Mouse (Mus musculus) heart, embryonic 12.5 days (tissue): ENCODE data around the gene Smim12. TPM values are rescaled to one million over a fixed set of nuclear protein-coding genes. Genes with fewer than 3 reads are reported as not detected.
A peak's percentile ranks its signal among the peaks of the same experiment; 100 is the strongest.

Experiments used
- ATAC-seq: fragments of 200-750 bp; cut with Nextera tagmentation; 2 replicates; pipeline ENCODE4 v1.8.0; 2017; ENCODE audit warnings: moderate TSS enrichment, moderate library complexity; ENCODE audit not compliant: insufficient number of reproducible peaks, low FRiP score
- H3K27ac ChIP-seq: fragments of 300-500 bp; sonication (generic); 2 replicates; pipeline ENCODE4 v1.5.1; 2016; ENCODE audit warnings: mild to moderate bottlenecking, moderate library complexity; ENCODE audit not compliant: poor library complexity, severe bottlenecking
- H3K27me3 ChIP-seq: fragments of 300-500 bp; sonication (generic); replicated peaks from 2 replicates; pipeline ENCODE4 v1.6.1; 2016; ENCODE audit warnings: mild to moderate bottlenecking, moderate library complexity
- H3K36me3 ChIP-seq: fragments of 300-500 bp; sonication (generic); 2 replicates; pipeline ENCODE4 v1.6.1; 2016; ENCODE audit warnings: mild to moderate bottlenecking, moderate library complexity
- H3K4me1 ChIP-seq: fragments of 300-500 bp; sonication (generic); replicated peaks from 2 replicates; pipeline ENCODE4 v1.6.1; 2016; ENCODE audit warnings: mild to moderate bottlenecking
- H3K4me2 ChIP-seq: fragments of 300-500 bp; sonication (generic); 2 replicates; pipeline ENCODE4 v1.6.1; 2016; ENCODE audit warnings: mild to moderate bottlenecking, moderate library complexity
- H3K4me3 ChIP-seq: fragments of 300-500 bp; sonication (generic); 2 replicates; pipeline ENCODE4 v1.5.1; 2016; ENCODE audit warnings: mild to moderate bottlenecking
- H3K9ac ChIP-seq: fragments of 300-500 bp; sonication (generic); 2 replicates; pipeline ENCODE4 v1.6.1; 2016; ENCODE audit warnings: mild to moderate bottlenecking, moderate library complexity
- H3K9me3 ChIP-seq: fragments of 300-500 bp; sonication (generic); replicated peaks from 2 replicates; pipeline ENCODE4 v1.6.1; 2016; ENCODE audit warnings: mild to moderate bottlenecking, moderate library complexity
- WGBS: fragments of 180-500 bp; shearing (Covaris S2); methylation state at CpG from one replicate; pipeline ENCODE4 v1.1.7; 2016; 5-methylcytosine and 5-hydroxymethylcytosine counted together
- polyA plus RNA-seq: library from polyadenylated mRNA; unstranded; fragments of >200 nt; fragmentation: Nextera tagmentation; extraction: Ambion mirVana; gene quantifications from 2 replicates; pipeline ENCODE4 v1.2.1, GENCODE M21; 2016

Smim12 gene
- polyA plus RNA-seq, 1 experiment from 2014 or later: 58.7 TPM

DNA sequence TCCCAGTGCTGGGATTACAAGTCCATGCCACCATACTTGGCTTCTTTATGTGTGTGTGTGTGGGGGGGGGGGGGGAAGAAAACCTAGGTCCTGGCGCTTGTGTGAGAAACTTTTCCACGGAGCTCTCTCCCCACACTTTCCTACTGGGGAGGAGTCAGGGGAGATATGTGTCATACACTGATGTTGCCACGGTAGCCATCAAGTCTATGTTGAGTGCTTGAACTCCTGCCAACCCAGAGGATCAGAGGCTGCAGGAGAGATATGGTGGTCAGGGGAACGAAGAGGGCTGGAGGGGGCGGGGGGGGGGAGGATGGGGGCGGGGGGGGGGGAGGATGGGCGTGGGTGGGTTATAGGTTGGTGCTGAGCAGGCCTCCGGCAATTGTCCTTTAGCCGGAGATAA, 27.8 kb upstream of the Smim12 start:
- Histone ChIP-seq H3K9ac (no peak overlapping the region), H3K27ac (no peak overlapping the region), H3K4me1 (peaks cover 14% of the 10 kb centered on the region), H3K4me2 (peak overlapping the region; percentile 31; the same call in 1 of the 2 replicates), H3K27me3 (peaks cover 45% of the 10 kb centered on the region), H3K4me3 (no peak overlapping the region), H3K9me3 (no peaks in the 10 kb centered on the region), H3K36me3 (no peaks in the 10 kb centered on the region)
- peak; percentile 64; the same call in 1 of the 2 replicates for ATAC-seq
- 23% methylated on average over 6 of the region's 9 CpGs for WGBS

DNA sequence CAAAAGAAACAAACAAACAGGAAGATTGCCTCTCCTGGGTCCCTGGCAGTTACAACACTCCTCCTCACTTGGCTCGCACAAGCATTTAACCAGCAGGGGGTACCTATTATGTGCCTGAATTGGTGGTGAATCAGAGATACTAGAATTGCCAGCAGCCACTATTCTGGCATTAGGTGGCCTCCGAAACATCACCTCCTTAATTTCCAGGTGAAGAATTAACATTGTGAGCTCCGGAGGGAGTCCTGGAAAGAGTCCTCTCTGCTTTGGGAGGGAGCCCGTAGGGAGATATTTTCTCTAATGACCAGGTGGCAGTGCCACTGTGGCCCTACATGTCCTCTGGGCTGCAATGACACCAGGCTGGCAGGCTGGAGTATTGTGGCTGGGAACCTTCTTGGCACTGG, 27.3 kb upstream of the Smim12 start:
- Histone ChIP-seq H3K4me1 (peaks cover 14% of the 10 kb centered on the region), H3K9me3 (no peaks in the 10 kb centered on the region), H3K4me3 (no peak overlapping the region), H3K36me3 (no peaks in the 10 kb centered on the region), H3K27ac (no peak overlapping the region), H3K9ac (no peak overlapping the region), H3K27me3 (peaks cover 45% of the 10 kb centered on the region), H3K4me2 (0 out of 2 replicates have a peak overlapping the region, but pooled peaks have one; percentile 31)
- ATAC-seq: no peak
- 65% methylated on average over 4 of the region's 4 CpGs for WGBS

DNA sequence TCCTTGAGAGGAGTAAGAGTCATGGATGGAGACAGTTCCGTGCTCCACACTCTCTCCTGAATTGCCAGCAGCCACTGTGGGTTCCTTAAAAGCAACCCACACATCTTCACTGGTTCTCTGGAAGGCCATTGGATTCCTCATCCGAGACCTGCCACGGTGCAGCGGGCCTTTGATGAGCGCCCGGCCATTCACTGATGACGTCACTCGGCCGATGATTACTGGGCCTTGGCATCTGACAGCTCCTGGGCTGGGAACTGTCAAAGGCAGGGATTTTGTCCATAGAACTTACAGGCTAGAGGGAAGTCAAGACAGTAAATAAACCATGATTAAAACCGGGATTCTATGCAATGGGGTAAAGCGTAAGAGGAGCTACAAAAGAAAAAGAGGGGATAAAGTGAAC, 26.5 kb upstream of the Smim12 start:
- peaks cover 14% of the 10 kb centered on the region for H3K4me1 ChIP-seq
- H3K27me3 ChIP-seq: peaks cover 45% of the 10 kb centered on the region
- no peak overlapping the region for H3K27ac ChIP-seq
- 56% methylated on average over 11 of the region's 11 CpGs for WGBS
- H3K36me3 ChIP-seq: no peaks in the 10 kb centered on the region
- no peak overlapping the region for H3K4me2 ChIP-seq
- ATAC-seq: no peak
- H3K9me3 ChIP-seq: no peaks in the 10 kb centered on the region
- H3K9ac ChIP-seq: no peak overlapping the region
- no peak overlapping the region for H3K4me3 ChIP-seq

DNA sequence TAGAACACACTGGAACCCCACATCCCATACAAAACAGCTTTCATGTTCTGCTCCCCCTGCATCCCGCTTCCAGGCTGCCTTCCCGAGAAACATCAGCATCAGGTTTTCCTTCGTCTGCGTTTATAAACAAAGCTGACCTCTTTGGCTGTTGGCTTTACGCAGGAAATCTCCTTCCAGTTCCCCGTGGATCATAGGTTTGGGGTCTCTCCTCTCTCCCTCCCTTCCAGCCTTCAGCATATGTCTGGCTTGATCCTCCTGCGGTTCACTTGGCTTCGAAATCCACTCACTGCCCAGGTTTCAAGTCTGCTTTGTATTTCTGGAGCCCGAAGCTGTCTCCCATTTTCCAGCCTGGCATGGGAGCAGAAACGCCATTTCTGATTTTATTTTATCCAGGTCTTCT, 20.3 kb upstream of the Smim12 start:
- Histone ChIP-seq H3K4me1 (peaks cover 6% of the 10 kb centered on the region; the same call in 1 of the 2 replicates), H3K4me2 (no peak overlapping the region), H3K4me3 (no peak overlapping the region), H3K9me3 (no peaks in the 10 kb centered on the region), H3K27ac (no peak overlapping the region), H3K9ac (no peak overlapping the region), H3K27me3 (peaks cover 52% of the 10 kb centered on the region), H3K36me3 (no peaks in the 10 kb centered on the region)
- ATAC-seq: no peak
- 41% methylated on average over 10 of the region's 10 CpGs for WGBS

DNA sequence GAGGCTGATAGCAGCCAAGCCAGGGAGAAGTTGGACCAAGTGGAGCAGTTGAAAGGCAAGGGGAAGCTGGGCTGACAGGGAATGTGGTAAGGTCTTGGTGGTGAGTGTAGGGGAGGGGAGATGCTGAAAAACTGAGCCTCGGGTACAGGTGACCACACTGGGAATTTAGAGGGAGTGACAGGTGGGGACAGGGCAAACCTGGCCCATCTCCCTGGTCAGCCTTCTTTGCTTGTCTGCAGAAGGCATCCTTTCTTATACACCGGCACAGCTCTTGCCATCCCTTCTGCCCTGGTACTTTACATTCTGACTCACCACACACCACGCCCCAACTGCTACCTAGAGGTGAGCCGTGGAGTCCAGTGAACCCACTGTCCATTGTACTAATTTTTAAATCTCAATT, 19.8 kb upstream of the Smim12 start:
- Histone ChIP-seq H3K4me1 (peaks cover 6% of the 10 kb centered on the region; the same call in 1 of the 2 replicates), H3K36me3 (no peaks in the 10 kb centered on the region), H3K27ac (no peak overlapping the region), H3K4me2 (no peak overlapping the region), H3K27me3 (peaks cover 54% of the 10 kb centered on the region), H3K9me3 (no peaks in the 10 kb centered on the region), H3K9ac (no peak overlapping the region), H3K4me3 (no peak overlapping the region)
- WGBS: 66% methylated on average over 4 of the region's 4 CpGs
- no peak for ATAC-seq

DNA sequence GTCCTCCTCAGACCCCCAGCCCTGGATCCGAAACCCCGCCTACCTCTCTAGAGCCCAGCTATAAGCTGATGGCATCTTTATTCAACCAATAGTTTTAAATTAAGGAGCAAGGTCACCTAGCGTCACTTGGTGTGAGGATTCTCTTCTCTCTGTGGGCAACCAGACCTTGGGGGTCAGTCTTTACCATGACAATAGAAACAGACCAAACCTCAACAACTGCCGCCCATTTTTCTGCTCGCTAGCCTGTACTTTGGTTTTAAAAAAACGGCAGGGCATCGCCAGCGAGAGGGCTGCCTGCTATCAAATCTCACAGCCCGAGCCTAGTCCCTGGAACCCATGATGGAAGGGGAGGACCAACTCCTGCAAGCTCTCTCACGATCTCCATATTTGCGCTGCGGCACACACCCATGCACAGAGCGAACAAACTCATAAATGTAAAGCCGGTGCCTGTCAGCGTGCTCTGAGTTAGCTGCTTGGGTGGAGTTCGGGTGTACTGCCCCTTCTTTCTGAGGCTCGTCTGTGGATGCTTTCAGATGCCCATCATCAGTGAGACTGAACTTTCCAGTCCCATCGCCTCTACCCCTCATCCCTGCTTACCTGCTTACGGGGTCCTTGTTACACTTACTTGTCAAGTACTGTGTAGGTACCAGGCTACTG, 19.0 kb upstream of the Smim12 start:
- Histone ChIP-seq H3K4me1 (peaks cover 6% of the 10 kb centered on the region; the same call in 1 of the 2 replicates), H3K9me3 (no peaks in the 10 kb centered on the region), H3K36me3 (no peaks in the 10 kb centered on the region), H3K4me2 (peak overlapping the region; percentile 38), H3K9ac (no peak overlapping the region), H3K27ac (no peak overlapping the region), H3K27me3 (peaks cover 59% of the 10 kb centered on the region), H3K4me3 (no peak overlapping the region)
- no peak for ATAC-seq
- 23% methylated on average over 19 of the region's 19 CpGs for WGBS

DNA sequence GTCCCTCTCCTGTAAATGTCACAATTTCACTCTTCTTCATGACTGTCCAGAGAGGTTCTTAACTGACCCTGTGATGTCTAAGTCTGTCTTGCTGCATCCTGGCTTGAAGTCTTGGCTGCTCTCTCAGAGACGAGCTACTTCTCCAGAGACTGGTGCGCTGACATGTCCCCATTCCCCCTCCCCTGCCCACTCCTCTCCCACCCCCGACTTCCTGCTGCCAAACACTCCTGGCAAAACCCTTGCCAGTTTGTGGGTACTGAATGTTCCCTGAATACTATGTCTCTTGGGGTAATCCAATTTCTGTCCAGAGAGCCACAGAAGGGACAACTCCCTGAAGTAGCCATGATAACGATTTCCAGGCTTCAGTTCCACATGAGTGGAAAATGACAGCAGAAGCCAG, 17.5 kb upstream of the Smim12 start:
- 56% methylated on average over 4 of the region's 4 CpGs for WGBS
- Histone ChIP-seq H3K4me2 (no peak overlapping the region), H3K9ac (no peak overlapping the region), H3K36me3 (no peaks in the 10 kb centered on the region), H3K9me3 (no peaks in the 10 kb centered on the region), H3K27ac (no peak overlapping the region), H3K4me3 (no peak overlapping the region), H3K4me1 (peaks cover 6% of the 10 kb centered on the region; the same call in 1 of the 2 replicates), H3K27me3 (peaks cover 59% of the 10 kb centered on the region)
- no peak for ATAC-seq

DNA sequence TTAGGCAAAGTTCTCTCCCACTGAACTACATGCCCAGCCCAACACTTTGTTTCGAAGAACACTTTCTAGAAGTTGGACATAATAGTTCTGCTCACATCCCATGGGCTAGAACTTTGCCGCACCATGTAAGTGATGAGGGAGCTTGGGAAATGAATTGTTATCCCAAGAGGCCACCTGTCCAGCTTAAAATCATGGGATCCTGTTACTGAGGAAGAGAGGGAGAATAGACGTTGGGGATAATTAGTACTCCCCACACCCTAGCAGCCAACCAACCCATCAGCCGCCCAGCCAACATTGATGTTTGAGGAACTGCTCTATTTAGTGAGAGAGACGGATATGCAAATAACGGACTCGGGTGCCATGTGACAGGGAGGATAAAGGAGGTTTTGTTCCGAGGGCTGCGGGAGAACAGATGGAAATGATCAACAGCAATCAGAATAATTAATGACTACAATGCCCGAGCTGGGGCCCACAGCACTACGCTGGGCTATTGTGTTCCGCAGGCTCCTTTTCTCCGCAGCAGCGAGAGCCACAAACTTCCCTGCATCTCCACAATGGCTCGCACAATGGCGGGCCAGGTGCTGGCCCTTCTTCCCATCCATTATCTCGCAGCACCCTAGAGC, 16.4 kb upstream of the Smim12 start:
- H3K4me2 ChIP-seq: no peak overlapping the region
- ATAC-seq: no peak

DNA sequence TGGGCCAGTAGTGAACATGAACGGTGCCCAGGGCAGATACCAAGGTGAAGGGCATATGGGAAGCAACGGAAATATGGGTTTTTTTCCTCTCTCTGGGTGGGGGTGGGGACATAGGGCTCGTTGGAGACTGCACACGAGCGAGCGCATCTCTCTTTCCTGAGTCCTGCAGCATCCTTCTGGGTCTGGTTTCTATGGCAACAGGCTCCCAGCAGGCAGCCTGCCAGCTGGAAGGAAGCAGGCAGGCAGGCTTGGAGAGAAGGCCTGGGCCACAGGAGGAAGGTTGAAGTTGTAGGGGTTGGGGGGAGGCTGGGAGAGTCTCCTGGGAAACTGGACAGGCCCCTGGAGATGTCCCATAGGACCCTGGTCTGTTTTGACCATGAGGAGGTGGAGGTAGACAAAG, 11.6 kb upstream of the Smim12 start:
- no peak for ATAC-seq
- WGBS: 41% methylated on average over 6 of the region's 6 CpGs
- Histone ChIP-seq H3K4me2 (no peak overlapping the region), H3K27me3 (peaks cover 57% of the 10 kb centered on the region), H3K9me3 (no peaks in the 10 kb centered on the region), H3K9ac (no peak overlapping the region), H3K27ac (no peak overlapping the region), H3K4me1 (peaks cover 14% of the 10 kb centered on the region; the same call in 1 of the 2 replicates), H3K4me3 (no peak overlapping the region), H3K36me3 (no peaks in the 10 kb centered on the region)

More for the DNA sequence above, 16.4 kb upstream of the Smim12 start:
- H3K9ac ChIP-seq: no peak overlapping the region
- no peaks in the 10 kb centered on the region for H3K36me3 ChIP-seq
- H3K4me1 ChIP-seq: peaks cover 6% of the 10 kb centered on the region; the same call in 1 of the 2 replicates
- peaks cover 65% of the 10 kb centered on the region for H3K27me3 ChIP-seq
- H3K9me3 ChIP-seq: no peaks in the 10 kb centered on the region
- WGBS: 36% methylated on average over 17 of the region's 17 CpGs
- H3K4me3 ChIP-seq: no peak overlapping the region
- H3K27ac ChIP-seq: no peak overlapping the region

DNA sequence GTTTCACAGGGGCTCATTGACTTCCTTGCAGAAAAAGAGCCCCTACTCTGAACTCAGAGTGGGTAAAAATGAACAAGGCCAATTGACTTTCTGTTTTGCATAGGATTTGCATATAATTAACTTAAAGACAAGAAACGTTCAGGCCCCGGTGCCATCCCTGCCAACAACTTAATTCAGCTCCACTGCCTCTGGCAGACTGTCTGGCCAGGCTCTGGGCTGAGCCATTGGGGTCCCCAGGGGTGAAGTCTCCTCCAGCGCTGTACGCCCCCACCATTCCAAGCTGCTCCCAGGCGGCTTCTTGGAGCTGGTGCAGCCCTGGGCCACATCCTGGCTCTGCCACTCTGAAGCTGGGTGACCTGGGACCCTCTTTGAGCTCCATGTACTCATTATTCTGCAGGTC, 11.0 kb upstream of the Smim12 start:
- ATAC-seq: no peak

DNA sequence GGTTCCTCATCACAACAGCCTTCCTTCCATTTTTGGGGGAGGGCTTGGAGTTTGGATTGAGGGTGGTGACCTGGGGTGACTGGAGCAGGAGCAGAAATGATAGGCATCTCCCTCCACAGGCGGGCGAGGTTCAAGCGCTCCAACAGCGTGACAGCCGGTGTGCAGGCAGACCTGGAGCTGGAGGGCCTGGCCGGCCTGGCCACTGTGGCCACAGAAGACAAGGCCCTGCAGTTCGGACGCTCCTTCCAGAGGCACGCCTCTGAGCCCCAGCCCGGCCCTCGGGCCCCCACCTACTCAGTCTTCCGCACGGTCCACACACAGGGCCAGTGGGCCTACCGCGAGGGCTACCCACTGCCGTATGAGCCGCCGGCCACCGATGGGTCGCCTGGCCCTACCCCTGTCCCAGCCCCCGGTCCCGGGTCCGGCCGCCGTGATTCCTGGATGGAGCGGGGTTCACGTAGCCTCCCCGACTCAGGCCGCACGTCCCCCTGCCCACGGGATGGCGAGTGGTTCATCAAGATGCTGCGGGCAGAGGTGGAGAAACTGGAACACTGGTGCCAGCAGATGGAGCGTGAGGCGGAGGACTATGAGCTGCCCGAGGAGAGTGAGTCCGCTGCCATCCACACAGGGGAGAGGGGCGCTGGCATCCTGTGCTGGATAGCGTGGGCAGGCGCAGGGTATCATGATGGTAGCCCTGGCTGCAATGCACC, 10.0 kb upstream of the Smim12 start:
- ATAC-seq: no peak
- H3K4me2 ChIP-seq: no peak overlapping the region
- no peak overlapping the region for H3K9ac ChIP-seq
- no peaks in the 10 kb centered on the region for H3K36me3 ChIP-seq
- peaks cover 7% of the 10 kb centered on the region; the same call in 1 of the 2 replicates for H3K4me1 ChIP-seq
- H3K27ac ChIP-seq: no peak overlapping the region
- H3K4me3 ChIP-seq: no peak overlapping the region
- WGBS: 74% methylated on average over 40 of the region's 40 CpGs
- peaks cover 59% of the 10 kb centered on the region for H3K27me3 ChIP-seq
- no peaks in the 10 kb centered on the region for H3K9me3 ChIP-seq

More for the DNA sequence above, 11.0 kb upstream of the Smim12 start:
- no peak overlapping the region for H3K4me3 ChIP-seq
- H3K9me3 ChIP-seq: no peaks in the 10 kb centered on the region
- H3K4me1 ChIP-seq: peaks cover 11% of the 10 kb centered on the region; the same call in 1 of the 2 replicates
- H3K4me2 ChIP-seq: no peak overlapping the region
- no peaks in the 10 kb centered on the region for H3K36me3 ChIP-seq
- no peak overlapping the region for H3K9ac ChIP-seq
- peaks cover 57% of the 10 kb centered on the region for H3K27me3 ChIP-seq
- H3K27ac ChIP-seq: no peak overlapping the region
- 65% methylated on average over 5 of the region's 5 CpGs for WGBS
